Mouse (Mus musculus): ENCODE data around the gene Ap2a1.
"Not testable (repeated sequence)": the region's sequence is repeated elsewhere in the genome, so short reads cannot be mapped to it uniquely, and the experiment has no call there.

Ap2a1 gene

GRCm38 (mm10) chr7:44892276-44892921 is 36.9 kb downstream of the Ap2a1 start, which contains the start of gene Med25:
Med25 (minus strand) TSS chr7:44892712.
- peak; percentile 91 for DNase-seq

- DNase-seq = no peak
Measured at GRCm38 (mm10) chr7:44891611-44892010, 37.7 kb downstream of the Ap2a1 start.

- no peak for DNase-seq
Measured at GRCm38 (mm10) chr7:44890737-44891136, 38.6 kb downstream of the Ap2a1 start.

- DNase-seq = no peak
Measured at GRCm38 (mm10) chr7:44890180-44890579, 39.1 kb downstream of the Ap2a1 start.

- no peak for DNase-seq
Measured at GRCm38 (mm10) chr7:44888256-44889105, 40.8 kb downstream of the Ap2a1 start.

GRCm38 (mm10) chr7:44886964-44887363 is 42.3 kb downstream of the Ap2a1 start:
- DNase-seq = no peak

- no peak for DNase-seq
Measured at GRCm38 (mm10) chr7:44884637-44885036, 44.7 kb downstream of the Ap2a1 start.

GRCm38 (mm10) chr7:44883036-44883435 is 46.3 kb downstream of the Ap2a1 start:
- no peak for DNase-seq

GRCm38 (mm10) chr7:44877833-44878232 is 51.5 kb downstream of the Ap2a1 start:
- DNase-seq = no peak

- not testable (repeated sequence) for DNase-seq
Measured at GRCm38 (mm10) chr7:44871774-44872173, 57.5 kb downstream of the Ap2a1 start.

GRCm38 (mm10) chr7:44871181-44871580 is 58.1 kb downstream of the Ap2a1 start:
- no peak for DNase-seq

GRCm38 (mm10) chr7:44870614-44871013 is 58.7 kb downstream of the Ap2a1 start:
- DNase-seq = no peak

GRCm38 (mm10) chr7:44869697-44870528 is 59.4 kb downstream of the Ap2a1 start, which contains the start of gene Ptov1:
Ptov1 (minus strand) TSS chr7:44869788.
- peak; percentile 90 for DNase-seq

GRCm38 (mm10) chr7:44868919-44869696 is 60.2 kb downstream of the Ap2a1 start:
- DNase-seq = peak; percentile 56

- no peak for DNase-seq
Measured at GRCm38 (mm10) chr7:44868465-44868864, 60.8 kb downstream of the Ap2a1 start.

GRCm38 (mm10) chr7:44867802-44868201 is 61.5 kb downstream of the Ap2a1 start:
- peak; percentile 16 for DNase-seq

- DNase-seq = no peak
Measured at GRCm38 (mm10) chr7:44867010-44867702, 62.1 kb downstream of the Ap2a1 start.

- DNase-seq = peak; percentile 46
Measured at GRCm38 (mm10) chr7:44866276-44867009, 62.9 kb downstream of the Ap2a1 start.

GRCm38 (mm10) chr7:44864595-44865542 is 64.4 kb downstream of the Ap2a1 start:
- DNase-seq = peak; percentile 43

All from cerebellum, adult 8-10 months (tissue).